Mouse (Mus musculus): ENCODE results near the gene Zbtb1.
"Not testable (repeated sequence)": the region's sequence is repeated elsewhere in the genome, so short reads cannot be mapped to it uniquely, and the experiment has no call there.

Zbtb1 gene

GRCm38 (mm10) chr12:76403886-76404537, 33.9 kb downstream of the Zbtb1 start, which contains the start of gene Hspa2:
Gene Hspa2 (plus strand): TSS chr12:76404176.
- in situ Hi-C loops (cut with MboI; ENCODE audit: low sequenced_read_pairs): no loop called here

- in situ Hi-C loops (cut with MboI; ENCODE audit: low sequenced_read_pairs): no loop called here
These were observed 34.7 kb downstream of the Zbtb1 start for GRCm38 (mm10) chr12:76404836-76405182.

GRCm38 (mm10) chr12:76405183-76405970, 35.3 kb downstream of the Zbtb1 start:
- in situ Hi-C loops (cut with MboI; ENCODE audit: low sequenced_read_pairs): no loop called here

- in situ Hi-C loops (cut with MboI; ENCODE audit: low sequenced_read_pairs): no loop called here
These were observed 35.9 kb downstream of the Zbtb1 start for GRCm38 (mm10) chr12:76405971-76406370.

GRCm38 (mm10) chr12:76407184-76407583, 37.1 kb downstream of the Zbtb1 start:
- in situ Hi-C loops (cut with MboI; ENCODE audit: low sequenced_read_pairs): no loop called here

- in situ Hi-C loops (cut with MboI; ENCODE audit: low sequenced_read_pairs): no loop called here
These were observed 39.1 kb downstream of the Zbtb1 start for GRCm38 (mm10) chr12:76409166-76409565.

GRCm38 (mm10) chr12:76415383-76416010, 45.4 kb downstream of the Zbtb1 start:
- in situ Hi-C loops (cut with MboI; ENCODE audit: low sequenced_read_pairs): no loop called here

- in situ Hi-C loops (cut with MboI; ENCODE audit: low sequenced_read_pairs): no loop called here
These were observed 47.4 kb downstream of the Zbtb1 start, which contains the start of gene Ppp1r36 for GRCm38 (mm10) chr12:76417433-76417854. Gene Ppp1r36 (plus strand): TSS chr12:76417538.

GRCm38 (mm10) chr12:76418346-76418745, 48.3 kb downstream of the Zbtb1 start:
- in situ Hi-C loops (cut with MboI; ENCODE audit: low sequenced_read_pairs): no loop called here

GRCm38 (mm10) chr12:76425256-76425655, 55.2 kb downstream of the Zbtb1 start:
- in situ Hi-C loops (cut with MboI; ENCODE audit: low sequenced_read_pairs): no loop called here

- in situ Hi-C loops (cut with MboI; ENCODE audit: low sequenced_read_pairs): no loop called here
These were observed 57.5 kb downstream of the Zbtb1 start for GRCm38 (mm10) chr12:76427546-76427945.

GRCm38 (mm10) chr12:76430879-76431406, 60.9 kb downstream of the Zbtb1 start:
- in situ Hi-C loops (cut with MboI; ENCODE audit: low sequenced_read_pairs): no loop called here

- in situ Hi-C loops (cut with MboI; ENCODE audit: low sequenced_read_pairs): no loop called here
These were observed 61.4 kb downstream of the Zbtb1 start for GRCm38 (mm10) chr12:76431431-76431830.

GRCm38 (mm10) chr12:76434111-76434510, 64.0 kb downstream of the Zbtb1 start:
- in situ Hi-C loops (cut with MboI; ENCODE audit: low sequenced_read_pairs): no loop called here

GRCm38 (mm10) chr12:76435084-76435483, 65.0 kb downstream of the Zbtb1 start:
- in situ Hi-C loops (cut with MboI; ENCODE audit: low sequenced_read_pairs): no loop called here

- in situ Hi-C loops (cut with MboI; ENCODE audit: low sequenced_read_pairs): no loop called here
These were observed 65.5 kb downstream of the Zbtb1 start for GRCm38 (mm10) chr12:76435549-76435948.

GRCm38 (mm10) chr12:76443488-76443887, 73.4 kb downstream of the Zbtb1 start:
- in situ Hi-C loops (cut with MboI; ENCODE audit: low sequenced_read_pairs): not testable (repeated sequence)

- in situ Hi-C loops (cut with MboI; ENCODE audit: low sequenced_read_pairs): no loop called here
These were observed 74.3 kb downstream of the Zbtb1 start for GRCm38 (mm10) chr12:76444359-76444772.

- in situ Hi-C loops (cut with MboI; ENCODE audit: low sequenced_read_pairs): no loop called here
These were observed 74.8 kb downstream of the Zbtb1 start for GRCm38 (mm10) chr12:76444862-76445261.

- in situ Hi-C loops (cut with MboI; ENCODE audit: low sequenced_read_pairs): no loop called here
These were observed 76.1 kb downstream of the Zbtb1 start for GRCm38 (mm10) chr12:76446201-76446600.

All from CH12F3 (cell line).